Mouse (Mus musculus) lung, postnatal 4 days (tissue): ENCODE data around the gene Plekho1.
"Not testable (repeated sequence)": the region's sequence is repeated elsewhere in the genome, so short reads cannot be mapped to it uniquely, and the experiment has no call there.

Source experiments
- DNase-seq, 2 experiments: peaks; one replicate each; pipeline ENCODE4 v3.0.0; 2021

Gene Plekho1

GRCm38 (mm10) chr3:95978265-95978664 lies 17.5 kb downstream of the Plekho1 start:
- peak in 1 of 2 experiments; percentile 19 for DNase-seq

GRCm38 (mm10) chr3:95977587-95977986 lies 18.2 kb downstream of the Plekho1 start:
- DNase-seq, result not testable (repeated sequence)

- DNase-seq, result no peak
Measured at GRCm38 (mm10) chr3:95977079-95977478, 18.7 kb downstream of the Plekho1 start.

GRCm38 (mm10) chr3:95972873-95973634 lies 22.7 kb downstream of the Plekho1 start:
- DNase-seq, result peak; percentile 58 to 59

GRCm38 (mm10) chr3:95972251-95972872 lies 23.4 kb downstream of the Plekho1 start:
- no peak for DNase-seq

GRCm38 (mm10) chr3:95970661-95971060 lies 25.1 kb downstream of the Plekho1 start:
- DNase-seq, result not testable (repeated sequence)

- DNase-seq, result no peak
Measured at GRCm38 (mm10) chr3:95969277-95969676, 26.5 kb downstream of the Plekho1 start.

GRCm38 (mm10) chr3:95965518-95966451 lies 30.0 kb downstream of the Plekho1 start:
- peak in 1 of 2 experiments; percentile 31 for DNase-seq

- peak in 1 of 2 experiments; percentile 36 for DNase-seq
Measured at GRCm38 (mm10) chr3:95963681-95964080, 32.1 kb downstream of the Plekho1 start.

- no peak for DNase-seq
Measured at GRCm38 (mm10) chr3:95963230-95963629, 32.6 kb downstream of the Plekho1 start.

- not testable (repeated sequence) for DNase-seq
Measured at GRCm38 (mm10) chr3:95962182-95962581, 33.6 kb downstream of the Plekho1 start.

- no peak for DNase-seq
Measured at GRCm38 (mm10) chr3:95959807-95960206, 36.0 kb downstream of the Plekho1 start.

- DNase-seq, result peak in 1 of 2 experiments; percentile 44
Measured at GRCm38 (mm10) chr3:95959082-95959481, 36.7 kb downstream of the Plekho1 start.

GRCm38 (mm10) chr3:95957359-95958148 lies 38.2 kb downstream of the Plekho1 start:
- peak in 1 of 2 experiments; percentile 50 for DNase-seq

GRCm38 (mm10) chr3:95955318-95955717 lies 40.5 kb downstream of the Plekho1 start:
- DNase-seq, result no peak

GRCm38 (mm10) chr3:95954648-95955173 lies 41.1 kb downstream of the Plekho1 start:
- DNase-seq, result not testable (repeated sequence)

- DNase-seq, result no peak
Measured at GRCm38 (mm10) chr3:95953522-95953921, 42.3 kb downstream of the Plekho1 start.

GRCm38 (mm10) chr3:95953023-95953422 lies 42.8 kb downstream of the Plekho1 start:
- DNase-seq, result no peak

GRCm38 (mm10) chr3:95951566-95951965 lies 44.2 kb downstream of the Plekho1 start:
- DNase-seq, result not testable (repeated sequence)

GRCm38 (mm10) chr3:95950763-95951551 lies 44.8 kb downstream of the Plekho1 start:
- peak; percentile 90 to 92 for DNase-seq

GRCm38 (mm10) chr3:95948325-95948724 lies 47.5 kb downstream of the Plekho1 start:
- peak in 1 of 2 experiments; percentile 51 for DNase-seq
